Mouse (Mus musculus) heart, postnatal 0 days (tissue): ENCODE results near the gene Nampt.

ENCODE experiments used
- CTCF ChIP-seq: IDR thresholded peaks from 2 replicates; pipeline ENCODE4 v1.5.1; 2016; ENCODE audit warnings: antibody characterized with exemption, control low read depth, low read depth
- EP300 ChIP-seq: IDR thresholded peaks from 2 replicates; pipeline ENCODE4 v1.6.1; 2016; ENCODE audit warnings: antibody characterized with exemption, low read depth

GRCm38 (mm10) chr12:32841442-32841900, 22.1 kb downstream of the Nampt start:
- TF ChIP-seq EP300 (no peak), CTCF (no peak)
